Mouse (Mus musculus) erythroblast, embryonic 14.5 days (primary cell): ENCODE results near the gene Uhmk1.

Experiments used
- GATA1 ChIP-seq: IDR thresholded peaks from 2 replicates; pipeline ENCODE4 v1.6.1; 2012; ENCODE audit warnings: low read length, inconsistent platforms, mixed read lengths
- TAL1 ChIP-seq: IDR thresholded peaks from 3 replicates; pipeline ENCODE4 v1.6.1; 2012; ENCODE audit warnings: low read length, inconsistent platforms, mixed read lengths

GRCm38 (mm10) chr1:170191925-170192324 is 23.3 kb downstream of the Uhmk1 start:
- TF ChIP-seq TAL1 (no peak), GATA1 (no peak)
